Mouse (Mus musculus) CH12.LX (cell line): ENCODE results near the gene Lipc. TPM values are rescaled to one million over a fixed set of nuclear protein-coding genes. Genes with fewer than 3 reads are reported as not detected.

Experiments
- DNase-seq: peaks from one replicate; pipeline ENCODE4 v3.0.0-alpha.2; 2013; ENCODE audit errors: extremely low read depth
- H3K27ac ChIP-seq: 2 replicates; pipeline ENCODE4 v1.5.1; 2012; ENCODE audit warnings: low read depth, mild to moderate bottlenecking, control low read depth, moderate library complexity; ENCODE audit not compliant: insufficient read depth
- H3K27me3 ChIP-seq: replicated peaks from 2 replicates; pipeline ENCODE3; 2012; ENCODE audit warnings: inconsistent platforms
- H3K36me3 ChIP-seq, 2 experiments: replicated peaks in 1 of 2; 2 replicates each; pipeline versions ENCODE3 to v1.6.1; 2012; ENCODE audit warnings: inconsistent platforms in 1 of 2, low read length in 1 of 2, mild to moderate bottlenecking in 1 of 2, mixed read lengths in 1 of 2, moderate library complexity in 1 of 2; ENCODE audit not compliant: control insufficient read depth in 1 of 2, insufficient read depth in 1 of 2
- H3K4me1 ChIP-seq, 2 experiments: 2 replicates each; pipeline ENCODE4 v1.6.1; 2012; ENCODE audit warnings: inconsistent platforms in 1 of 2, moderate library complexity in 1 of 2; ENCODE audit not compliant: insufficient read depth in 2 of 2, control insufficient read depth in 1 of 2
- H3K4me2 ChIP-seq: 2 replicates; pipeline ENCODE4 v1.6.1; 2012; ENCODE audit warnings: low read depth, mild to moderate bottlenecking, control low read depth; ENCODE audit not compliant: poor library complexity, insufficient read depth, severe bottlenecking
- H3K4me3 ChIP-seq, 3 experiments: fragments of 150-350 bp in 1 of 3; sonication (generic) in 1 of 3; replicated peaks in 1 of 3; 2 replicates each; pipeline versions ENCODE3 to v1.5.1; 2011 to 2012; ENCODE audit warnings: low read depth in 2 of 3, low read length in 2 of 3, mild to moderate bottlenecking in 2 of 3, moderate library complexity in 2 of 3, control low read depth in 1 of 3, improper control_type of control experiment in 1 of 3, inconsistent platforms in 1 of 3, mixed read lengths in 1 of 3; ENCODE audit not compliant: poor library complexity in 1 of 3
- H3K79me2 ChIP-seq: replicated peaks from 2 replicates; pipeline ENCODE4 v1.6.1; 2012; ENCODE audit warnings: mild to moderate bottlenecking, moderate library complexity; ENCODE audit not compliant: control insufficient read depth, poor library complexity, insufficient read depth, severe bottlenecking; ENCODE audit errors: extremely low read depth
- H3K9ac ChIP-seq: 2 replicates; pipeline ENCODE4 v1.6.1; 2012; ENCODE audit warnings: low read depth, mild to moderate bottlenecking, control low read depth, moderate library complexity; ENCODE audit not compliant: insufficient read depth
- H3K9me3 ChIP-seq: replicated peaks from 2 replicates; pipeline ENCODE3; 2012; ENCODE audit warnings: low read length, inconsistent platforms, mixed read lengths
- BHLHE40 ChIP-seq: IDR thresholded peaks from 2 replicates; pipeline ENCODE4 v1.6.1; 2011; ENCODE audit warnings: mild to moderate bottlenecking, low read depth, low read length, improper control_type of control experiment
- CHD1 ChIP-seq: IDR thresholded peaks from 2 replicates; pipeline ENCODE4 v1.6.1; 2012; ENCODE audit warnings: low read depth, low read length, improper control_type of control experiment, inconsistent platforms
- E2F4 ChIP-seq: IDR thresholded peaks from 2 replicates; pipeline ENCODE4 v1.6.1; 2011; ENCODE audit warnings: low read depth, low read length, improper control_type of control experiment; ENCODE audit not compliant: insufficient replicate concordance
- EP300 ChIP-seq: IDR thresholded peaks from 2 replicates; pipeline ENCODE4 v1.6.1; 2011; ENCODE audit warnings: low read length, improper control_type of control experiment
- GABPA ChIP-seq: IDR thresholded peaks from 2 replicates; pipeline ENCODE4 v1.6.1; 2012; ENCODE audit warnings: low read depth, low read length, improper control_type of control experiment, inconsistent platforms; ENCODE audit not compliant: insufficient replicate concordance
- MAFK ChIP-seq: IDR thresholded peaks from 2 replicates; pipeline ENCODE4 v1.6.1; 2011; ENCODE audit warnings: low read length, improper control_type of control experiment; ENCODE audit not compliant: insufficient replicate concordance
- MYC ChIP-seq: IDR thresholded peaks from 2 replicates; pipeline ENCODE4 v1.6.1; 2011; ENCODE audit warnings: low read depth, mild to moderate bottlenecking, improper control_type of control experiment, low read length
- NRF1 ChIP-seq: IDR thresholded peaks from 2 replicates; pipeline ENCODE4 v1.6.1; 2014; ENCODE audit warnings: low read depth, mild to moderate bottlenecking, inconsistent platforms, low read length, improper control_type of control experiment, moderate library complexity
- PAX5 ChIP-seq: IDR thresholded peaks from 2 replicates; pipeline ENCODE4 v1.6.1; 2012; ENCODE audit warnings: low read length, inconsistent platforms, mixed read lengths
- POLR2AphosphoS2 ChIP-seq: IDR thresholded peaks from 2 replicates; pipeline ENCODE4 v1.6.1; 2011; ENCODE audit warnings: low read depth, low read length, improper control_type of control experiment
- RCOR1 ChIP-seq: conservative IDR thresholded peaks from 2 replicates; pipeline ENCODE4 v1.6.1; 2012; ENCODE audit warnings: low read depth, mild to moderate bottlenecking, inconsistent platforms, low read length, improper control_type of control experiment
- SMC3 ChIP-seq: IDR thresholded peaks from 2 replicates; pipeline ENCODE4 v1.6.1; 2011; ENCODE audit warnings: low read depth, low read length, improper control_type of control experiment
- TBP ChIP-seq: conservative IDR thresholded peaks from 2 replicates; pipeline ENCODE4 v1.6.1; 2011; ENCODE audit warnings: low read depth, low read length, improper control_type of control experiment
- ZMIZ1 ChIP-seq: IDR thresholded peaks from 2 replicates; pipeline ENCODE4 v1.6.1; 2012; ENCODE audit warnings: low read depth, mild to moderate bottlenecking, inconsistent platforms, low read length, improper control_type of control experiment
- dilution Hi-C: fragments of 300-500 bp; cut with MboI; formaldehyde crosslinking; loops from 2 replicates; pipeline ENCODE4 v1.14.3; 2020; ENCODE audit warnings: low sequenced_read_pairs; ENCODE audit not compliant: extremely low pct_unique_long_range_greater_than_20kb, extremely low pct_ligation_motif_present
- in situ Hi-C: fragments of 300-500 bp; cut with MboI; formaldehyde crosslinking; loops from 3 replicates; pipeline ENCODE4 v1.14.3; 2019; ENCODE audit warnings: low sequenced_read_pairs, low pct_ligation_motif_present, low pct_unique_long_range_greater_than_20kb, mixed read lengths
- polyA plus RNA-seq: library from polyadenylated mRNA; unstranded; fragments of >175 nt; gene quantifications from 2 replicates; pipeline ENCODE4 v1.2.1, GENCODE M21; 2012; ENCODE audit warnings: low read depth; ENCODE audit not compliant: insufficient read length
- total RNA-seq, 2 experiments: library from RNA; depleted of rRNA; stranded (reverse); fragments of 300-350 nt in 1 of 2; fragments of >200 nt in 1 of 2; gene quantifications; 2 replicates each; pipeline ENCODE4 v1.2.3; 2012 to 2014

The Lipc gene
- total and polyA plus RNA-seq, 3 experiments = 5.2 to 24.5 (median 8.6) TPM

DNA sequence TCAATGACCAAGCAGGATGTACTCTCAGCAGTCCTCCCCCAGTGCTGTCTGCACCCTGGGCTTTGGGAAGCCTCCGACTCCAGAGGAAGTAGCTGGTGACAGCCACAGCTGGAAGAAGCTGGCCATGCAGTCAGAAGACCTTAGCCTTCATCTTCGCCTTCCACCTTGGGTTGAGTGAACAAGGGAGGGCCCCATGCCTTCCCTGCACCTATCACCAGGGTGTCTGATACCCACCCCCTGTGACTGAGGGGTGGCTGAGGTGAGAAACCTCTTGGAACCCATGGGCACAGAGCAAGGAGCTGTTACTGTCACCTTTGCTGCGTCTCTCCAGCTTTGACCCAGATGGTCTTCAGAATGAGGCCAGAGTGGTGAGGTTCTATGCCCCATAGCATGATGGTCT is 150.3 kb downstream of the Lipc start:
- Histone ChIP-seq H3K4me2 (no peak overlapping the region), H3K9ac (no peak overlapping the region), H3K9me3 (peaks cover 17% of the 10 kb centered on the region), H3K79me2 (no peaks in the 10 kb centered on the region), H3K4me3 (no peak overlapping the region), H3K4me1 (no peaks in the 10 kb centered on the region), H3K36me3 (peaks cover 14 to 26% of the 10 kb centered on the region in 2 experiments), H3K27ac (no peak overlapping the region), H3K27me3 (no peaks in the 10 kb centered on the region)
- dilution Hi-C loops = no loop called here
- in situ Hi-C loops = no loop called here
- no peak for DNase-seq
- no peak for TF ChIP-seq POLR2AphosphoS2
- no peak for TF ChIP-seq GABPA
- TF ChIP-seq RCOR1 = no peak
- no peak for TF ChIP-seq ZMIZ1
- TF ChIP-seq SMC3 = no peak
- no peak for TF ChIP-seq CHD1
- no peak for TF ChIP-seq BHLHE40
- TF ChIP-seq EP300 = no peak
- TF ChIP-seq MYC = no peak

DNA sequence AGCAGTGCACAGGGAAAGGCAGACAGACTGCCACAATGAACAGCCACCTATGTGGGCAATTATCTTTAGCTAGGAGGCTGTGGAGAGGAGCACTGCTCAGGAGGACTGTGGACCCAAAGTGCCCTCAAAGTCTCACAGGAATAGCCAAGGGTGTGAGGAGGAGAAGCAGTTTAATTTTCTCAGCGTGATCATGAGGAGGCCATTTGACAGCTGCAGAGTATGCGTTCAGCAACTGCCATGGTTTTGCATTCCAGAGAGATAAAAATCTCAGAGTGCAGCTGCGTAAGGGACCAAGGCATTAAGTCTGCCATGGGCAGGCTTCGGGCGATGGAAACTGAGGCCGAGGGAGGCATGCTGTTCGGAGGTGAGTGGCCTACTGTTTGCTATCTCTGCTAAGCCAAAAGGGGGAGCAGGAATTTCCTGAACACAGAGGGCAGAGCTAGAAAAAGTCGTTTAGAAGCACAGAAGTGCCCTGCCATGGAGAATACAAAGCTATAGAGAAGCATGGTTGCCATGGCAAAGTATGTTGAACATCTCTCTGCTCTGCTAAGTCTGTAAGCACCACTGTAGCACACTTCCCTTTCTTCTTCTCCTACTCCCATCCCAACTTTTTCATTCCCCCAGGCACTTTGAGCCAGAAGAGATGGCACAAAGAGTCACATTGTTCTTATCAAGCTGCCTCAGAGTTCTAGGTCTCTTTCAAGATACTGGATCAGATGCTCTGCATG is 151.3 kb downstream of the Lipc start:
- dilution Hi-C loops (no loop called here), in situ Hi-C loops (no loop called here)
- Histone ChIP-seq H3K4me3 (no peak overlapping the region), H3K4me2 (no peak overlapping the region), H3K9ac (no peak overlapping the region), H3K9me3 (peaks cover 17% of the 10 kb centered on the region), H3K27me3 (no peaks in the 10 kb centered on the region), H3K27ac (no peak overlapping the region), H3K36me3 (peaks cover 14 to 26% of the 10 kb centered on the region in 2 experiments), H3K79me2 (no peaks in the 10 kb centered on the region), H3K4me1 (no peaks in the 10 kb centered on the region)
- DNase-seq = no peak
- no peak for TF ChIP-seq GABPA
- TF ChIP-seq MYC = no peak
- no peak for TF ChIP-seq TBP
- no peak for TF ChIP-seq BHLHE40
- TF ChIP-seq PAX5 = no peak
- TF ChIP-seq E2F4 = no peak
- TF ChIP-seq MAFK = no peak
- no peak for TF ChIP-seq RCOR1
- no peak for TF ChIP-seq NRF1
- TF ChIP-seq EP300 = no peak
